Mouse (Mus musculus) splenic B cell, adult 2 months (primary cell): ENCODE results near the gene Gm10153.
"Not testable (repeated sequence)": the region's sequence is repeated elsewhere in the genome, so short reads cannot be mapped to it uniquely, and the experiment has no call there.

Experiments used
- DNase-seq: peaks from one replicate; pipeline ENCODE4 v3.0.0-alpha.2; 2011; ENCODE audit warnings: low read depth, low spot score
- H3K27me3 ChIP-seq: 2 replicates; pipeline ENCODE4 v1.6.1; 2012; ENCODE audit warnings: mild to moderate bottlenecking, low read length, moderate library complexity, mixed read lengths; ENCODE audit not compliant: control insufficient read depth, poor library complexity, insufficient read depth, severe bottlenecking
- H3K36me3 ChIP-seq: 2 replicates; pipeline ENCODE4 v1.6.1; 2012; ENCODE audit warnings: mild to moderate bottlenecking, low read length, moderate library complexity, mixed read lengths; ENCODE audit not compliant: control insufficient read depth, poor library complexity, insufficient read depth, severe bottlenecking

The Gm10153 gene

DNA sequence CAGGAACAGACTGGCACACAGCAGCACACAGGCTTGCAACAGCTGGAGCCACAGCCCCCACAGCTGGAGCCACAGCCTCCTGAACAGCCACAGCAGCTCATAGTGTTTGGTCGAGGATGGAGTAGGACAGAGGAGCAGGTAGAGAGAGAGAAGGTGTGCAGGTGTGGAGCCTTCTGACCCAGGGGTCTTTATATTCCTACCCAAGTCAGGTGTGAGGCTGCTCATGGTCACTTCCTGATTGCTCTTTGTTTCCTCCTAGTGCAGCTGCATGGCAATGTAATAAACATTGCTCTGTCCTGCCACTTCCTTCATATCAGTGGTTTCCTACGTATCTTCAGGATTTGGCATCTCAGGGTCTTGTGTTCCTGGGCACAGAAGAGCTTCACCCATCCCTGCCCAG is at the start of gene Gm10153:
Gene Gm10153, minus strand, starts transcription at position 101 of the 400 bp plus-strand sequence.
- no peak for DNase-seq
- H3K36me3 ChIP-seq: no peaks in the 10 kb centered on the region

DNA sequence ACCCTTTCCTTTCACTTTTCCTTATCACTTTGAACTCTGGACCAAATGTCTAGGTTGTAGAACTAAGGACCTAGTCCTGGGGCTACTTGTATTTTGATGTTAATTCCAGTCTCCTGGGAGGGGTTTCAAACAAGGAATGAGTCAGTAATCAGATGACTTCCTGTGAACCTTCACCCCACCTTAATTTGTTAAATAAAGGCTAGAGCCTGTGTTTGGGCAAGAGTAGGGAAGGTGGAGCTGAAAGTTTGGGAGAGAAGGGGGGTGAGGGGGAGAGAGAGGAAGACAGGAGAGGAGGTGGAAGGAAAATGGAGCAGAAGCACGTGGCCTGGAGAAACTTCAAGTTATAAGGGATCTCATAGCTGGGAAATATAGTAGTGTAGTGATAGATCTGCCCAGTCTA is 41.4 kb upstream of the Gm10153 start:
- H3K36me3 ChIP-seq: no peaks in the 10 kb centered on the region
- DNase-seq: no peak

More for the DNA sequence above, at the start of gene Gm10153:
- no peaks in the 10 kb centered on the region for H3K27me3 ChIP-seq

DNA sequence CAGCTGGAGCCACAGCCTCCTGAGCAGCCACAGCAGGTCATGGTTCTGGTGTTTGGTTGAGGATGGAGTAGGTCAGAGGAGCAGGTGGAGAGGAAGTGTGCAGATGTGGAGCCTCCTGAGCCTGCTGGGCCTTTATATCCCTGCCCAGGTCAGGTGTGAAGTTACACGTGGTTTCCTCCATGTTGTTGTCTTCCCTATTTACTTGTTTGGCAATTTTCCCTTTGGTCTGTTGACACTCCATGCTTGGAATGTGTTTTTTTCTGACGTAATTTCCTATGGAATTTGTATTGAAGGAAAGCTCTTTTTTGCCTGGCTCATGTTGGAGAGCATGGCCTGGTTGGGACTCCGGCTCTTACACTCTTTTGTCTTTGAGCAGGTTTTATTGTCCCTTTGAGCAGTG is 39.7 kb upstream of the Gm10153 start, which contains the start of gene Krtap5-5:
Gene Krtap5-5, minus strand, starts transcription at position 101 of the 400 bp plus-strand sequence.
- H3K36me3 ChIP-seq, DNase-seq, H3K27me3 ChIP-seq: not testable (repeated sequence)

More for the DNA sequence above, 41.4 kb upstream of the Gm10153 start:
- no peaks in the 10 kb centered on the region; the same call in 1 of the 2 replicates for H3K27me3 ChIP-seq

DNA sequence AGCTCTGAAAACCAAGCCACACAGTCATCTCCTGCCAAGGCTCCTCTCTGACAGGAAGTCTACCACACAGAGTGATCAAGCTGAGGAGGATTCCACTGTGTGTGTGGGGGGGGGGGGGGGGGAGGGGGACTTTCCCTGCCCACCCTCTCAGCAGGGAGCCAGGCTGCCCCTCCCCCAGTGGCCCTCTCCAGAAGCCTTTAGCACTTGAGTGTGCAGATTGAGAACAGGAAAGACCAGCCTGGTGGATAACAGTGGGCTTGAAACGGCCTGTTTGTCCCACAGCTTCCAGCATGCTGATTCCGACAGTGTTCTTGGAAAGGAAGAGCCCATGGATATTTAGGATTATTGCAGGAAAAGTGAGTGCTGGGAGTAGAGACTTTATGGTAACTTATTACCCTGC is 34.3 kb upstream of the Gm10153 start:
- no peak for DNase-seq
- H3K36me3 ChIP-seq: no peaks in the 10 kb centered on the region
- H3K27me3 ChIP-seq: no peaks in the 10 kb centered on the region

DNA sequence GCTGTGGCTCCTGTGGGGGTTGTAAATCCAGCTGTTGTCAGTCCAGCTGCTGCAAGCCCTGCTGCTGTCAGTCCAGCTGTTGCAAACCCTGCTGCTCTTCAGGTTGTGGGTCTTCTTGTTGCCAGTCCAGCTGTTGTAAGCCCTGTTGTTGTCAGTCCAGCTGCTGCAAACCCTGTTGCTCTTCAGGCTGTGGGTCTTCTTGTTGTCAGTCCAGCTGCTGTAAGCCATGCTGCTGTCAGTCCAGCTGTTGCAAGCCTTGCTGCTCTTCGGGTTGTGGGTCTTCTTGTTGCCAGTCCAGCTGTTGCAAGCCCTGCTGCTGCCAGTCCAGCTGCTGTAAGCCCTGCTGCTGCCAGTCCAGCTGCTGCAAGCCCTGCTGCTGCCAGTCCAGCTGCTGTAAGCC is 21.9 kb upstream of the Gm10153 start:
- not testable (repeated sequence) for DNase-seq, H3K36me3 ChIP-seq, H3K27me3 ChIP-seq

DNA sequence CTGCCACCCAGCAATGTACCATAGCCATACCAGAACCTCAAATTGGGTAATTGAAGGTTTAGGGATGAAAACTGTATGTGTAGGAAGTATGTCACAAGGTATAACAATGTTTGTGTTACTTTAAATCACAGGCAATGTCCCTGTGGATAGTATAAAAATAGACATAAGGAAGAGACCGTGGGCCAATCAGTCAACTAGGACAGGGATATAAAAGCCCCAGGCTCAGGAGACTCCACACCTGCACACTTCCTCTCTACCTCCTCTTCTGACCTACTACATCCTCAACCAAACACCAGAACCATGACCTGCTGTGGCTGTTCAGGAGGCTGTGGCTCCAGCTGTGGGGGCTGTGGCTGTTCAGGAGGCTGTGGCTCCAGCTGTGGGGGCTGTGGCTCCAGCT is 21.4 kb upstream of the Gm10153 start, which contains the start of gene Gm7579:
Gene Gm7579, plus strand, starts transcription at position 301 of the 400 bp plus-strand sequence.
- Histone ChIP-seq H3K27me3 (no peaks in the 10 kb centered on the region), H3K36me3 (no peaks in the 10 kb centered on the region)
- DNase-seq: no peak

DNA sequence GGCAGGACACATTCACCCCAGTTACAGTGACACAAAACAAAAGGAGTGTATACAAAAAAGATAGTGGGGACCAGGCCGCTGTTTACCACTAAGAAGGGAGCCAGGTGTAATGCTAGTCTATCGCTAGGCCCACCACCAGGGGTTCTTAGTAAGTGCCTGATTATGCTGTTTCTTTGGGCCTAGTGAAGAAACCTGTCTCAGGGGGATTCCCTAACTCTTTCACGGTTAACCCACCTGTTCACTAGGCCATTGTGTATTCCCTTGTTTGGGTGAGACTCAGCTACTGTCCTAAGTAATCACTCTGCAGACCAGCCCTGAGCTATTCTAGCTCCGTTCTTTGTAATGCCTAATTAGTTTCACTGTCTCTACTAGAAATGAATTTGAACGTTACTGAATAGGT is 16.7 kb upstream of the Gm10153 start:
- H3K36me3 ChIP-seq, DNase-seq, H3K27me3 ChIP-seq: not testable (repeated sequence)

DNA sequence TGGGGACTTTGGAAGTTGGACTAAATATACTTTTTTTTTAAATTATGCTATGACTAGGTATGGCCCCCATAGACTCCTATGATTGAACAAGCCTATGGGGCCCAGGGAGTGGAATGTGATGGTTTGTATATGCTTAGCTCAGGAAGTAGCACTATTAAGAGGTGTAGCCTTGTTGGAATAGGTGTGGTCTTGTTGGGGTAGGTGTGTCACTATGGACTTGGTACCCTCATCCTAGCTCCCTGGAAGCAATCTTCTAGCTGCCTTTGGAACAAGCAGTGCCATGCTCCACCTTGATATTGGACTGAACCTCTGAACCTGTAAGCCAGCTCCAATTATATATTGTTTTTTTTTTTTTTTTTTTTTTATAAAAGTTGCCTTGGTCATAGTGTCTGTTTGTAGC is 15.3 kb upstream of the Gm10153 start:
- DNase-seq: no peak
- Histone ChIP-seq H3K36me3 (no peaks in the 10 kb centered on the region), H3K27me3 (no peaks in the 10 kb centered on the region)

DNA sequence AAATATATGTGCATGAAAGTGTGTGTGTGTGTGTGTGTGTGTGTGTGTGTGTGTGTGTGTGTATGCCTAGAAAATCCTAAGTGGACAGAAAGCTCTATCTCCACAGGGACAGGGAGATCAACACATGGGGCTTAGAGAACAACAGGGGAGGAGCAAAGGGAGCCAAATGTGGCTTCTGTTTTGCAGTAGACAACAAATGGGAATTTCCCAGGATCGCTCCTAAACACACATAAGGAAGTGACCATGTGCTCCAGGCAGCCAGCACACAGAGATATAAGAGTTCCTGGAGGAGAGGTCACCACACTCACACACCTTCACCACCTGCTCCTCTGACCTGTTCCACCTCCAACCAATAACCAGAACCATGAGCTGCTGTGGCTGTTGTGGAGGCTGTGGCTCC is 10.9 kb upstream of the Gm10153 start, which contains the start of gene Krtap5-3:
Gene Krtap5-3, plus strand, starts transcription at position 301 of the 400 bp plus-strand sequence.
- Histone ChIP-seq H3K27me3 (no peaks in the 10 kb centered on the region), H3K36me3 (no peaks in the 10 kb centered on the region)
- no peak for DNase-seq

DNA sequence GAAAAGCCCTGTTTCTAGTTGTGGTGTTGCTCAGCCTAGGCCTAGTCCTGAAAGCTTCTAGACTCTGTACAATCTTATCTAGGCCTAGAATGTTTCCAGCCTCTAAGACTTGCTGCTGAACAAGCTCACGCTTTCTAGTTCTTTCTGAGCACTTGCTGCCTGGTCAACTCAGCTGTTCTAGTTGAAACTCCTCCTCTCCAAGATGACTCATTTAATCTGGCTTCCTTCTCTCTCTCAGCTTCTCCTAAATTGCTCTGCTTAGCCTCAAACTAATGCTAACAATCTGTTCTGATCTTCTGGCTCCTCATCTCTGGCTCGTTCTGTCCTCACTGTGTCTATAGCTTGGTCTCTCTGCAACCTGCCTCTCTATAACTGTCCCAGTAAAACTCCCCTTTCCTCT is 8.6 kb upstream of the Gm10153 start:
- Histone ChIP-seq H3K36me3 (no peaks in the 10 kb centered on the region), H3K27me3 (no peaks in the 10 kb centered on the region)
- no peak for DNase-seq

DNA sequence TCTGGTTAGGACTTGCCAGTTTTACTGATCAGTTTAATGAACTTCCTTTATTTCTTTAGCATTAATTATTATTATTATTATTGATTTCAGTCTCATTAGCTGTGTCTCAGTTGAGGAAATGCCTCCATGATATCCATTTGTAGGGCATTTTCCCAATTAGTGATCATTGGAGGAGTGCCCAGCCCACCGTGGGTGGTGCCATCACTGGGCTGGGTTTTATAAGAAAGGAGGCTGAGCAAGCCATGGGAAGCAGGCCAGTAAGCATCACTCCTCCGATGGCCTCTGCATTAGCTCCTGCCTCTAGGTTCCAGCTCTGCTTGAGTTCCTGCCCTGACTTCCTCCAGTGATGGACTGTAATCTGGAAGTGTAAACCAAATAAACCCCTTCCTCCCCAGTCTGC is 2.0 kb downstream of the Gm10153 start:
- DNase-seq: no peak
- no peaks in the 10 kb centered on the region for H3K27me3 ChIP-seq
- no peaks in the 10 kb centered on the region for H3K36me3 ChIP-seq

DNA sequence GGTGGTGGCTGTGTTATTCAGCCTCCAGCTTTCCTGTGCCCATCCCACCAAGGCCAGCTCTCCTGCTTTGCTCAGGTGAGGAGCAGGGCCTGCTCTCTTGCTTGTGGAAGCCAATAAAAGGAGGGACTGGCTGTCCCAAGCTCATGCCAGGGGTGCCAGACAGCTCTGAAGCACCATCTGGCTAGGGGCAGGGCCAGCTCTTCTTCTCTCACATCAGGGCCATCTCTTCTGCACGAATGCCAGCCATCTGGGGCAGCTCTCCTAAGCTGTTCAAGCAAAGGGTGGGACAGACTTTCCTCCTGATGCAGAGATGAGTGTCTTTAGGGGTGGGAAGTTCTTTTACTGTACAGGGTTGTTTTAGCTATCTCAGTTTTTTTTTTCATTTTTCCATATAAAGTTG is 9.2 kb downstream of the Gm10153 start:
- H3K27me3 ChIP-seq: no peaks in the 10 kb centered on the region
- H3K36me3 ChIP-seq: no peaks in the 10 kb centered on the region
- no peak for DNase-seq

DNA sequence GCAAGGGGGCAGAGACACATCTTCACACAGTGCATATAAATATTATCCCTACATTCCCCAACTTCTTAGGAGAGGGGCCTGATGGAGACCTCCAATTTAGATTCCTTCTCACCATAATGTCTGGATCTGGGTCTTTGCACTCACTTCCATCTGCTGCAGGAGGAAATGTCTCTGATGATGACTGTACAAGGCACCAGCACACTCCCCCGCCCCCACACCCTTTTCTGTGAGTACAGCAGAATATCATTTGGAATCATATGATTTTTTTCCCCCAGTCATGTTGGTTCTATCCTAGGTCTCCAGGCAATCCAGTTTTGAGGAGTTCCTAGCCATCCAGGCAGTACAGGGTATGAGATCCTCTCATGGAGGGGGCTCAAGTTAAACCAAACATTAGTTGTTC is 11.5 kb downstream of the Gm10153 start:
- H3K36me3 ChIP-seq: no peaks in the 10 kb centered on the region
- no peaks in the 10 kb centered on the region for H3K27me3 ChIP-seq
- no peak for DNase-seq

DNA sequence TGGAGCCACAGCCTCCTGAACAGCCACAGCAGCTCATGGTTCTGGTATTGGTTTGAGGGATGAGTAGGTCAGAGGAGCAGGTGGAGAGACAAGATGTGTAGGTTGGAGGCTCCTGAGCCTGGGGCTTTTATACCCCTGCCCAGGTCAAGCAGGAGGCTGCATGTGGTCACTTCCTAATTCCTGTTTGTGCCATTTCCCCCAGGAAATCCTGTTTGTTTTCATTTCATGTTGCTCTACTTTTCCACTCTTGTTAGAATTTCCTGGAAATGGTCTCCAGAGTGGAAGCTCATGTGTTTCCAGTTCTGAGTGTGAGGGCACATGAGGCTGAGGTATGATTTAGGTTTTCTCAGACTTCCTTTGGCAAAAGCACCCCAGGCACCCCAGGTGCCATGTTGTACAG is 14.3 kb downstream of the Gm10153 start, which contains the start of gene Krtap5-2:
Gene Krtap5-2, minus strand, starts transcription at position 101 of the 400 bp plus-strand sequence.
- H3K36me3 ChIP-seq, H3K27me3 ChIP-seq, DNase-seq: not testable (repeated sequence)

DNA sequence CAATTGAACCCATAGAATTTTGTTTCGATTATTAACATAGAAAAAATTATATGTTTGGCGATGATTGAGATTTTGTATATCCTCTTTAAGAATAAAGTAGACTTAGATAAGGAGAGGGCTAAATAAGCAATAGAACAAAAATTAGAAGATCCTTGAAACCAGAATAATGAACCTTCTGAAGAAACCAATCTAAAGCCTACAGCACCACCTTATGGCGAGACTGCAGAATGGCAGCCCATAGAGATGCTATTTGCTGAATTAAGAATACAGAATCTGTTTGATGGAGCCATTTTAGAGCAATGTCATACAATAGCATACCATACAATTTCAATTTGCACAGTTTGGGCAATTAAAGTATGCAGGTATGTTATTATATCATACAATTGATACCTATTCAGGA is 20.4 kb downstream of the Gm10153 start:
- H3K27me3 ChIP-seq: no peaks in the 10 kb centered on the region
- peak; percentile 18 for DNase-seq
- no peaks in the 10 kb centered on the region for H3K36me3 ChIP-seq

DNA sequence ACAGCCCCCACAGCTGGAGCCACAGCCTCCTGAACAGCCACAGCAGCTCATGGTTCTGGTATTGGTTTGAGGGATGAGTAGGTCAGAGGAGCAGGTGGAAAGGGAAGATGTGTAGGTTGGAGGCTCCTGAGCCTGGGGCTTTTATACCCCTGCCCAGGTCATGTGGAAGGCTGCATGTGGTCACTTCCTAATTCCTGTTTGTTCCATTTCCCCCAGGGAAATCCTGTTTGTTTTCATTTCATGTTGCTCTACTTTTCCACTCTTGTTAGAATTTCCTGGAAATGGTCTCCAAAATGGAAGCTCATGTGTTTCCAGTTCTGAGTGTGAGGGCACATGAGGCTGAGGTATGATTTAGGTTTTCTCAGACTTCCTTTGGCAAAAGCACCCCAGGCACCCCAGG is 24.6 kb downstream of the Gm10153 start, which contains the start of gene Gm4553:
Gene Gm4553, minus strand, starts transcription at position 101 of the 400 bp plus-strand sequence.
- not testable (repeated sequence) for H3K27me3 ChIP-seq, DNase-seq, H3K36me3 ChIP-seq
